Mouse (Mus musculus) bone marrow, adult 2 months (tissue): ENCODE measurements around the gene Atg16l1. TPM values are rescaled to one million over a fixed set of nuclear protein-coding genes. Genes with fewer than 3 reads are reported as not detected.
"Not testable (repeated sequence)": the region's sequence is repeated elsewhere in the genome, so short reads cannot be mapped to it uniquely, and the experiment has no call there.

ENCODE experiments used
- H3K27ac ChIP-seq: fragments of 200-500 bp; 2 replicates; pipeline ENCODE4 v1.5.1; 2012; ENCODE audit warnings: low read depth, mild to moderate bottlenecking, control low read depth, inconsistent platforms, low read length; ENCODE audit not compliant: control insufficient read depth, poor library complexity, insufficient read depth
- H3K4me1 ChIP-seq: fragments of 200-500 bp; 2 replicates; pipeline ENCODE4 v1.6.1; 2011; ENCODE audit warnings: low read length; ENCODE audit not compliant: control insufficient read depth, insufficient read depth
- H3K4me3 ChIP-seq: fragments of 200-500 bp; replicated peaks from 2 replicates; pipeline ENCODE3; 2011; ENCODE audit warnings: mild to moderate bottlenecking, low read depth, low read length, control low read depth; ENCODE audit not compliant: control insufficient read depth
- CTCF ChIP-seq: fragments of 200-500 bp; IDR thresholded peaks from 2 replicates; pipeline ENCODE4 v1.5.1; 2011; ENCODE audit warnings: low read length, control low read depth; ENCODE audit not compliant: control insufficient read depth, insufficient read depth
- POLR2A ChIP-seq: fragments of 200-500 bp; IDR thresholded peaks from 2 replicates; pipeline ENCODE4 v1.6.1; 2011; ENCODE audit warnings: low read depth, mild to moderate bottlenecking, control low read depth, low read length, borderline replicate concordance; ENCODE audit not compliant: control insufficient read depth
- WGBS: fragments of 180-500 bp; shearing (Covaris S2); methylation state at CpG from one replicate; pipeline ENCODE4 v1.1.7; 2018; 5-methylcytosine and 5-hydroxymethylcytosine counted together
- polyA plus RNA-seq: library from polyadenylated mRNA; stranded (reverse); fragments of >200 nt; gene quantifications from 2 replicates; pipeline ENCODE4 v1.2.4, GENCODE M21; 2011; ENCODE audit warnings: low replicate concordance; ENCODE audit not compliant: missing spikeins, insufficient read depth, insufficient read length

The Atg16l1 gene
- polyA plus RNA-seq, 1 experiment, result 36.9 TPM

DNA sequence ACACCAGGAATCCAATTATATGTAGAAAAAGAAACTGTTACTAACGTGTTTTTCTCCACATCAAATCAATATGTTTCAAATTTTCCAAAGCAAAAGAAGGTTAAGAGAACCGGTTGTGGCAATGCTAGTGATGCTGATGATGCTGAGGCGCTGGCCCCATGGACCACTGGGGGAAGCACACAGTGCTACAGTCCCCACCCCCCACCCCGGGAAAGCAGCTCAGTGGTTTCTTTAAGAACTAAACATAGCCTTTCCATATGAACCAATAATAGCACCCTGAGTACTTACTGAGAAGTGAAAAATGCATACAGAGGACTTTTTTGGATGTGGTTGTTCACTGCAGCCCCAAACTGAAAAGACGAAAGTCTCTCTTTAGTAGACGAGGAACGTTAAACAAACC lies 55.7 kb downstream of the Atg16l1 start:
- TF ChIP-seq CTCF, result no peak
- no peak for TF ChIP-seq POLR2A
- Histone ChIP-seq H3K27ac (no peak overlapping the region), H3K4me3 (no peak overlapping the region), H3K4me1 (peaks cover 2% of the 10 kb centered on the region; the same call in 1 of the 2 replicates)
- 53% methylated on average over 7 of the region's 7 CpGs for WGBS

DNA sequence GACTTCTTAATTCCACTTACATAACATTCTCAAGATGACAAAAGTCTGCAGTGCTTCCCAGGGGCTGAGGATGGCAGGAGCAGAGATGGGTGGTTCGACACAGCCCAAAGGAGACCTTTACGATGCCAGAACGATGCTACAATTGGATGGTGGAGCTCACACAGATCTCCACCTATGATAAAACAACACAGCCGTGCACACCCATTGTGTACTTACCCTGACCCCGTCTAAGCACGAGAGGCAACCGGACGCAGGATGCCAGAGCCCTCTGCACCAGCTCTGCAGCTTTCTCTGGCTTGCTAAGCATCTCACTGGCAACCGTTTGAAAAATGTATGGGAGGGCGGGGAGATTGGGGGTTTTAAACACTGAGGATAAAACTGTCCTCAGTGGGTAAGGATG lies 56.4 kb downstream of the Atg16l1 start:
- H3K4me3 ChIP-seq, result no peak overlapping the region
- TF ChIP-seq CTCF (no peak), POLR2A (no peak)
- no peak overlapping the region for H3K27ac ChIP-seq
- peaks cover 2% of the 10 kb centered on the region; the same call in 1 of the 2 replicates for H3K4me1 ChIP-seq
- 87% methylated on average over 10 of the region's 10 CpGs for WGBS

DNA sequence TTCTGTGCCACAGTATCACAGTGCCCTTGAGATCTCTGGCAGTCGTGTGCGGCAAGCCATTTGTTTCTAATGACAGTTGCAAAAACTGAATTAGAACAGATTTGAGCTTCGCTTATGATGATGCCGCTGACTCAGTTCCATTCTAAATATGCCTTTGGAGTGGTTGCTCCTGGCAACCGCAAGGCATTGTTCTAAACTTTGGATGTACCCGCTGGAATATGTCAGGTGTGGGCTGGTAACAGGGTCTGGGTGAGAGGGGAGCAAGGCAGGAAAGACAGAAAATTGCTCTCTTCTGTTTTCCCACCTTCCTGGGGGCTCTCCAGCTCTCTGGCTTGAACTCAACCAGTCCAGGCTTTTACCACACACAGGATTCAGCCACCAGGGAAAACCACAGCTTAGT lies 57.5 kb downstream of the Atg16l1 start:
- Histone ChIP-seq H3K27ac (no peak overlapping the region), H3K4me3 (no peak overlapping the region), H3K4me1 (peaks cover 2% of the 10 kb centered on the region; the same call in 1 of the 2 replicates)
- no peak for TF ChIP-seq POLR2A
- no peak for TF ChIP-seq CTCF
- WGBS, result 82% methylated on average over 6 of the region's 6 CpGs

DNA sequence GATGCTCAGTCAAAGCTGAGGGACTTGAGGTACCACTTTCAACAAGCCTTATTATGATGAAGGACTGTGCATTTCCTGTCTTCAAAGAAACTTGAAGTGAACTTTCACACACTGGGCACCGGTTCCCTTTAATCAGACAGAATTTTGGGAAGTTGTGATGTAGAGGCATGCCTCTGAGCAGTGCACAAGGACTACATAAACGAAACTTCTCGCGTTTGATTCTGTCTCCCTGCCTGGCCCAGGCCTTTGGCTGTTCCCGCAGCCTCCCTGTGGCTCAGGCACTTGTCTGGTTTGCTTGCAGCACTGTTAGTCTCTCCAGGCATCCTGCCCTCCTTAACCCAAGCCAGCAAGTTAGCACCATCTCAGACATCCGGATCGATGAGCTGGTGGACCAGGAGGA lies 58.0 kb downstream of the Atg16l1 start:
- 39% methylated on average over 7 of the region's 7 CpGs for WGBS
- Histone ChIP-seq H3K4me1 (peaks cover 2% of the 10 kb centered on the region; the same call in 1 of the 2 replicates), H3K27ac (0 out of 2 replicates have a peak overlapping the region, but pooled peaks have one; percentile 7), H3K4me3 (no peak overlapping the region)
- TF ChIP-seq POLR2A (no peak), CTCF (no peak)

DNA sequence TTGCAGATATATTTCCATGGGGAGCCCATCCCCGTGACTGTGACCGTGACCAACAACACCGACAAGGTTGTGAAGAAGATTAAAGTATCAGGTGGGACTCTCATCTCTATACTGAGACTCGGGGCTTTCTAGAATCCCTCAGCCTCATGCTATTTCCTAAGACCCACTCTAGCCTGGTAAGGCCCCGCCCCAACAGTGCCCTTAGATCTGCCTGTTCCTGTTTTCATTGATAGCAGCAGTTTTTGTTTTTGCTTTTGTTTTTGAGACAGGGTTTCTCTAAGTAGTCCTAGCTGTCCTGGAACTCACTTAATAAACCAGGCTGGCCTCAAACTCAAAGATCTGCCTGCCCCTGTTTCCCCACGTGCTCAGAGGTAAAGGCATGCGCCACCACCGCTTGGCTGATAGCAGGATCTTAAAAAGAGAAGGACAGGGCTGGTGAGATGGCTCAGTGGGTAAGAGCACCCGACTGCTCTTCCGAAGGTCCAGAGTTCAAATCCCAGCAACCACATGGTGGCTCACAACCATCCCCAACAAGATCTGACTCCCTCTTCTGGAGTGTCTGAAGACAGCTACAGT lies 68.8 kb downstream of the Atg16l1 start:
- Histone ChIP-seq H3K27ac (no peak overlapping the region), H3K4me1 (peaks cover 6% of the 10 kb centered on the region; the same call in 1 of the 2 replicates), H3K4me3 (no peak overlapping the region)
- 64% methylated on average over 10 of the region's 10 CpGs for WGBS
- TF ChIP-seq CTCF, result no peak
- TF ChIP-seq POLR2A, result no peak

DNA sequence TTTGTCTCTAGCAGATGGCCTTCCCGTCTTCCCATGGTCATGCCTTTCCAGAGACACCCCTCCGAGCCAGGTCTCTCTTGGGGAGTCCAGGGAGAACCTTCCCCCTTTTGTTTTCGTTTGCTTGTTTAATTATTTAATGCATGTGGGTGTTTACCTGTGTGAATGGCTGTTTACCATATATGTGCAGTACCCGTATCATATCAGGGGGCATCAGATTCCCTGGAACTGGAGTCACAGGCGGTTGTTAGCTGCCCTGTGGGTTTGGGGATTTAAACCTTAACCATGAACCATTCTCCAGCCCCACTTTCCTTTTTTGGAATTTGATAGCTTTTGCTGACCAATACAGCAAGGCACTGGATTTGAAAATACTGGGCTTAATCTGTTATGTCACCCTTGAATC lies 69.6 kb downstream of the Atg16l1 start:
- Histone ChIP-seq H3K27ac (no peak overlapping the region), H3K4me1 (peaks cover 6% of the 10 kb centered on the region; the same call in 1 of the 2 replicates), H3K4me3 (no peak overlapping the region)
- TF ChIP-seq POLR2A (no peak), CTCF (no peak)
- WGBS, result 78% methylated on average over 5 of the region's 5 CpGs

DNA sequence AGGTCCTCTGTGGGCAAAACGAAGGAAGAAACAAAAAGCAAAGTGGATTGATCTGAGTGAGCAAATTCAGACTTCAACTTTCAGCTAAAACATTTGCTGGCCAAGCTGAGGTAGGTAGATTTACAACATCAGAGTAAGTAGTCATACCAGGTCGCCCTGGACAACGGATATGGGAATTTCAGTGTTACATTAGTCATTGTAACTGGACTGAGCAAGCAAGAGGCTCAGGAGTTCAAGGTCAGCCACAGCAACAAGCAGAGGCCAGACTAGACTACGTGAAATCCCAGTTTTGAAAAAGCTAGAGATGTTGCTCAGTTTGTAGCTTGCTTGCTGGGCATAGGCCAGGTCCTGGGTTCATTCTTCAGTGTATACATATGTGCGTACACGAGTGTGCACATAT lies 70.3 kb downstream of the Atg16l1 start:
- Histone ChIP-seq H3K27ac (no peak overlapping the region), H3K4me1 (peaks cover 6% of the 10 kb centered on the region; the same call in 1 of the 2 replicates), H3K4me3 (no peak overlapping the region)
- no peak for TF ChIP-seq POLR2A
- no peak for TF ChIP-seq CTCF
- WGBS, result 86% methylated on average over 6 of the region's 6 CpGs

DNA sequence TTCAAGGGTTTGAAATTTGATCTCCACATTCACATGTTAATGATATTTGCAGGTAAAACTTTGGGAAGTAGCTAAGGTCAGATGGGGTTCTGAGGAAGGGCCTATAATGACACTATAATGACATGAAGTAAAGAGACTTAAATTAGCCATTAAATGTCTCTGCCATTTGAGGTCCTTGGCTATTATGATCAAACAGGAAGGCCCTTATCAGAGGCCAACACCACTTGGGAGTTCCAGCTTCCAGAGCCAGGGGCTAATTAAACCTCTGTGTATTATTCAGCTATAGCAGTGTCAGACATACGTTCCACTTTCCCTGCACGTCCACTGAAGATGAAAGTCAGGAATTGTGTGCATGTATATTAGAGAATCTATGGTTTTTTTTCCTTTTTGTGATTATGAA lies 70.8 kb downstream of the Atg16l1 start:
- WGBS, result 78% methylated on average over 2 of the region's 2 CpGs
- Histone ChIP-seq H3K4me3 (no peak overlapping the region), H3K27ac (no peak overlapping the region), H3K4me1 (peaks cover 6% of the 10 kb centered on the region; the same call in 1 of the 2 replicates)
- TF ChIP-seq CTCF, result no peak
- TF ChIP-seq POLR2A, result no peak

DNA sequence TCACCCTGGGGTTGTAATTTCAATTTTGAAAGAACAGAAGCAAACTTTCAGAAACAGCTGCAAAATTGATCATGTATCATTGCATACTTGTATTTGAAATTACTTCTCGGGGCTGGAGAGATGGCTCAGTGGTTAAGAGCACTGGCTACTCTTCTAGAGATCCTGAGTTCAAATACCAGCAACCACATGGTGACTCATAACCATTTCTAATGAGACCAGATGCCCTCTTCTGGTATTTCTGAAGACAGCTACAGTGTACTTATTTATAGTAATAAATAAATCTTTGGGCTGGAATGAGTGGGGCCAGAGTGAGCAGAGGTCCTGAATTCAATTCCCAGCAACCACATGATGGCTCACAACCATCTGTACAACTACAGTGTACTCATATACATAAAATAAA lies 71.8 kb downstream of the Atg16l1 start:
- H3K27ac ChIP-seq, H3K4me3 ChIP-seq, H3K4me1 ChIP-seq: not testable (repeated sequence)
- 78% methylated on average over 1 of the region's 1 CpGs for WGBS
